Mouse (Mus musculus): ENCODE results near the gene Rtn3. TPM values are rescaled to one million over a fixed set of nuclear protein-coding genes. Genes with fewer than 3 reads are reported as not detected.
A peak's percentile ranks its signal among the peaks of the same experiment; 100 is the strongest.

The Rtn3 gene
- total RNA-seq, 2 experiments from 2014 or later: 70.9 to 79.7 TPM

DNA sequence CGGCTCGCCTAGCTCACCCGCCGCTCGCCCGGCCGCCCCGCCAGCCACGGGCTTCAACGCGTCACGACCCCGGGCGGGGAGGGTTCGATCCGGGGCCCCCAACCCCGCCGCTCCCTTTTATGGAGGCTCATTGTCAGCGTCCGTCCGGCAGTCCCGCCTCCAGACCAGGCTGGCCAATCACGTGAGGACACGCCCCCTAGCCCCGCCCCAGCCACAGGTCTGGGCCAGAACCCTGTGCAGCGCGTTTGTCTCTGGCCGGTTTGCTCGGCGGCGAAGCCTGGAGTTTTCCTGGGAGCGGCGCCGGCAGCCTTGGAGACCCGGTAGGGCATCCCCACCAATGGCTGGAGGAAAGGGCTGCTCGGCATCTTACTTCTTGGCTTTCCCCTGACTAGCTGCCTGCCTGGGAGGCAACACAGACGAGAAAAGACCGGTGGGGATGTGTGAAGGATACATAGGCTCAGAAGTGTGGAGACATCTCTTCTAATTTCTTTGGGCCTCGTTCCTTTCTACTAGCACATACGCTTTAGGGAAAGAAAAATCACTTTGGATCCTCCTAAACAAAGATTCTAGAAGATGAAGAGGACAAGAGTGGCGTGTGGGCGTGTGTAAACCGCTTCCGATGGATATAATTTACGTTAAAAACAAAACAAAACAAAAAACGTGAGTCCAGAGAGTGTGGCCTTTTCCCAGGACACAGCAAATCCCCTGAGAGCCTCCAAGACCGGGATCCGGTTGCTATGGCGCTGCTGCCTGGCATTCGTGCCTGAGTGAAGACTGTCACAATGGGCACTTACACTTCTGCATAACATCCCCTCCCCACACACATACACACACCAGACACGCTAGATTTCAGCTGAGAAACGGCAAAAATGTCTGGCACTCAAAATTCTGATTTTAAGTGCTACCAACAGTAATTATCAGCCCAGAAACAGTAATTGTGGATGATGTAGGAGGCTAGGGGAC is 99.9 kb downstream of the Rtn3 start, which contains the start of gene Spindoc:
Gene Spindoc (minus strand): TSS at position 92 of the 963 bp plus-strand sequence.
- DNase-seq: peak; percentile 98 to 100

DNA sequence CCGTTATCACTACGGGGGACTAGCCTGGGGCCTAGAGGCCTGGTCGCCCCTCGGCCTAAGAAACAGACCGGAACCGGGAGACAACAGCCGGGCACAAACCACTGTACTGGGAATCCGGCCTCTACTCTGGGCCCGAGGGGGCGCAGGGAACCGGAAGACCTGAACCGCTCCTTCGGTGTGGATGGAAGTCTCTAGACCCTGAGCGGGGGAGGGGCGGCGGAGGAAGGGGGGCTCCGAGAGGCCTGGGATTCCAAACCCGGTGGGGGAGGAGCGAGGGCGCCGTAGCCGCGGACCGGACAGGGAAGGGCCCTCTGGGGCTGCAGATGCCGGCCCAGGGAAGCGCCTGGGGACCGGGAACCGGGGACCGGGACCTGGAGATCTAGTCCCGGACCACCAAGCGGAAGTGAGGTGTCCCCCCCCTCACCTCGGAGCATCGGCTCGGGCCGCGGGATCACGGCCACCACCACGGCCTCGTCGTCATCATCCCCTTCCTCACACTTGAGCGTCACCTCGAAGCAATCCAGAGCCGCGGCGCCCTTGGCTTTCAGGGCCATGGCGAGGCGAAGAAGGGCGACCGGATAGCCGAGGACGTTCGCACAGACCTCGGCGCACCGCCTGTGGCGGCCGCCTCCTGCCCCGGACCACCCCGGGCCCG is 100.7 kb downstream of the Rtn3 start:
- peak; percentile 59 to 77 for DNase-seq

DNA sequence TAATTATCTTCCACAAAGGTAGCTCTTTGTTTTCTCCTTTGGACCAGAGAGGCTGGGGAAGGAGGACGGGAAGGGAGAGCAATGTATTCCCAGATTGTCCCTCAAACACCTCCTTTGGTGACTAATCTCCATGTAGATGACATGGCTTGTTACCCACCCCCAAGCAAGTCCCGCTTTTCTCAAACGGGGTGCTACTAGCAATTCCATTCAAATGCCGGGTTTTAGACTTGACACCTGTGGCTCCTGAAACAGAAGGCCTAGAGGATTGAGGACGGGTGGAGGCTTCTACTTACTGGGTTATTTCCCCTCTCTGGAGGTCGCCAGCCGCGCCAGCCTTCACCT is 101.2 kb downstream of the Rtn3 start:
- no peak for DNase-seq

DNA sequence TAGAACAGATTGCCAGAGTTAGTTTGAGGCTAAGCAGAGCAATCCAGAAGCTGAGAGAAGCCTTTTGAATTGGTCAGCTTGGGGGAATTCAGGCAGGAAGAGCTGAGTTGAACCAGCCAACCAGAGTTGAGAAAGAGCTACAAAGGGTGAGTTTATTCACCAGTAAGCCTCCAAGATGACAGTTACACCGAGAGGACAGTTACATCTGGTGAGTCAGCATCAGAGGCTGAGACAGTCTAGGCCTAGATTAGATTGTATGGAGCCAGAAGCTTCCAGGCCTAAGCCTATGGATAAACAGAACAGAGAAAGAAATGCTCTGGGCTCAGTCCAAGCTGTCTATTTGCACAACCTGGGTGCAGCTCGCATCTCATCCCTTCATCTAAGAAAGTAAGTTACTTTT is 105.4 kb downstream of the Rtn3 start:
- DNase-seq: no peak

Small RNA genes lying within 50 kb of the gene (microRNA-seq; reads per million reads assigned to microRNA genes)
- gene Mir6991: 0 to 0.81 reads per million in 2 experiments

Other genes starting within 250 kb of the Rtn3 start
- 10 to 100 TPM; 14.2 to 14.9 TPM for gene Naa40, start 242.1 kb downstream of the Rtn3 start, total RNA-seq (2021)
- 1 to 10 TPM; 4.0 to 6.5 TPM for gene Rcor2, start 216.0 kb downstream of the Rtn3 start, total RNA-seq (2021)
- 10 to 100 TPM; 43.3 to 49.9 TPM for gene Mark2, start 141.4 kb downstream of the Rtn3 start, total RNA-seq (2021)
- 10 to 100 TPM; 12.9 to 14.9 TPM for gene Spindoc, start 100.3 kb downstream of the Rtn3 start, total RNA-seq (2021)
- gene 2700081O15Rik, start 65.7 kb downstream of the Rtn3 start, total RNA-seq (2021): 10 to 100 TPM; 11.5 to 11.8 TPM
- gene Atl3, start 10.8 kb upstream of the Rtn3 start, total RNA-seq (2021): 10 to 100 TPM; 12.6 to 17.2 TPM
- gene Pla2g16, start 74.2 kb upstream of the Rtn3 start, total RNA-seq (2021): 100 to 1,000 TPM; 122 to 149 TPM
- 1 to 10 TPM in 1 of 2 experiments, under 1 TPM in 1; 0.35 to 3.4 TPM for gene Lgals12, start 123.9 kb upstream of the Rtn3 start, total RNA-seq (2021)
- not detected for gene Hrasls5, start 129.3 kb upstream of the Rtn3 start, total RNA-seq (2021)
- gene Slc22a19, start 228.0 kb upstream of the Rtn3 start, total RNA-seq (2021): not detected

Measured in heart, adult 18-20 months (tissue).